Mouse (Mus musculus) megakaryocyte progenitor cell, adult 5-6 weeks (primary cell): Measurements from ENCODE around the gene Thsd7a. TPM values are rescaled to one million over a fixed set of nuclear protein-coding genes. Genes with fewer than 3 reads are reported as not detected.

Experiments used
- ATAC-seq: replicated peaks from 2 replicates; pipeline ENCODE4 v1.8.0; 2016; ENCODE audit warnings: mild to moderate bottlenecking, moderate TSS enrichment, inconsistent platforms; ENCODE audit not compliant: poor library complexity
- total RNA-seq, 2 experiments: library from RNA; stranded (forward) in 1 of 2; stranded (reverse) in 1 of 2; fragments of 157-497, 149-512 nt in 1 of 2; fragments of 200-1000 nt in 1 of 2; gene quantifications; 2 replicates each; pipeline versions ENCODE4 v1.2.3 to v1.2.4; 2015 to 2017

The Thsd7a gene
- total RNA-seq (2015) (not detected in 2 replicates), total RNA-seq (2017) (not detected in 2 replicates)

- ATAC-seq: peak; percentile 53
These were observed at the start of gene Thsd7a for GRCm38 (mm10) chr6:12748787-12749530. TSS of gene Thsd7a (minus strand) at chr6:12749410.

GRCm38 (mm10) chr6:12787129-12787528 lies 37.9 kb upstream of the Thsd7a start:
- no peak for ATAC-seq

- no peak for ATAC-seq
These were observed 37.3 kb upstream of the Thsd7a start for GRCm38 (mm10) chr6:12786378-12786982.

- ATAC-seq: no peak
These were observed 35.9 kb upstream of the Thsd7a start for GRCm38 (mm10) chr6:12784918-12785618.

DNA sequence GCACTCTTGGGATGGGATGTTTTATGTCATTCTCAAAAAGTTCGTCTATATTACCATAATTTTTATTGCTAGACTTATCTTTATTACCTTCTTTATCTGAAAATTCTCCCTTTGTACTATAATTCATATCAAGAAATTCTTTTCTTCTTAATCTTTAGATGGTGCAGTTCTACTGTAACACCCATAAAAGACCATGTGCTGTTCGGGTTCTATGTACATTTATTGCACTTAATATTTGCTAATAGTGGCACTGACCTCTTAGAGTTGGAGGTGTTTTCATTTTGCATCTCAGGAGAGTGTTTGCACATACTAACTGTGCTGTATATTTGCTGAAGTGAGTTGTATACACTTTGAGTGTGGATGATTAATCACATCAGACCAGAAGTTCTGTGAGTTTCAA lies 23.6 kb upstream of the Thsd7a start:
- ATAC-seq: no peak

- ATAC-seq: no peak
These were observed 16.0 kb upstream of the Thsd7a start for GRCm38 (mm10) chr6:12765191-12765590.

DNA sequence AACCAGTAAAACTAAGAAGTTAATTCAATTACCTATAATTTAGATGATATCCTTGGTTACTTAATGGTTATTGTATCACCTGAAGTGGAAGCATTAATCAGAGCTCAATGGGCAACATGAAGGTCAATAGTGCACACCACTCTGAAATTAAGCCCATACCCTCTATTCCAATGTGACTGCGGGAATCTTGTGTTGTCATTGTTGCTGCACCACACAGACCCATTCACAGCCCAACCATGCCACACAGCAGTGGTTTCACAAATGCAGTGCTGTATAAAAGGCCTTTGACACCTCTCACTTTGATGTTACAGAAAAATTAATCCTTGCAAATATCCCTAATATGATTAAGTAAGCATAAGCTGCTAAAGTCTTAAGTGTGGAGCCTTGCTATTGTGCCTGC lies 15.4 kb upstream of the Thsd7a start:
- ATAC-seq: no peak

DNA sequence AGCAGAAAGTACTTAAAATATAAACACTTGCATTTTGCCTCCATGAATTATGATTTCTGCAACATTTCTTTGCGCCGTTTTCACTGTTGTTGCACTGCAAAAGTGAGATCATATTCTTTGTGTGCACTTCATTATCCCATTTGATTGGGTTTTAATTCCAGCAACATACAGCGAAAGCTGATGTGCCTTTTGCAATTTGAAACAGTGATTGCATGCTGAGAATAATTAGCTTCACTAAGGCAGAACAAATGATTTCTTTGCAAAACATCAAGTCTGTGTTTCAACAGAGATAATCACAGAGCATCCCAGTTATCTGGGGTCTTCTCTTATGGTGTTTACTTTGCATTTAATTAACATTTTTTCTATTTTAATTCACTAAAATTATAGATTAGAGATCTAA lies 14.6 kb upstream of the Thsd7a start:
- ATAC-seq: no peak

DNA sequence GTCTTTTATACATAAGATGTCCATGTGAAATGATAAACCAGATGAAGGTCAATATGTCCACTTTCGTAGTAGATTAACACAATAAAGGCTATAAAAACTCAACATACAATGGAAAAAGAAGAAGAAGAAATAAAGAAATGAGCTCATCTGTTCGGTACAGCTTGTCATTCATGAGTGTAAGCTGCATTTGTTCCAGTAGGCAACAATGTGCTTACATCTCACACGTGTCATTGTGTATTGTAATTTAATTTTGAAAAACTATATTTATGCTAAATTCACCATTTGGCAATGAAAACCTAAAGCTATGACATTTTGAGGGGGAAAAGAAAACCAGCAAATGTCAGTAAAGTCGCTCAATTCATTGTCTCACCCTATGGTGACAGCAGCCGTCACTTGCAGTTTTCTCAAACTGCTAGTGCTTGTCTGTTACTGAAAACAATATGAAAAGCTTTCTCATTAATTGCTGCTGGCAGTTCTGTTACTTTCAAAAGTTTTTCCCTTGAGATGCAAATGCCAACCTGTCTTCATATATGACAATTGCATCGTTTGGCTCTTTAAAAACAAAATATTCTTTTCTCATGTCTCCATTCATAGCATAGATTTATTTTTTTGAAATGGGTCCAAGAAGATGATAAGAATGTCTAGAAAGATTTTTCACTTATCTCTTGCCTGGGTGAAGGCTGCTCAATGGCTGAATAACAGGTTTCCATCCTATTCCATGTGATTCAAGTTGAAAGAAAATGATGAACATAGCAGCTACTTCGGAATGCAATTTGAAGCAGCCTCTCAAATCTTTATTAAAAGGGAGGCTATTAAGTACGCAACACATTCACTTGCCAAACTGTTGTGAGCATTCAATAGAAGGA lies 10.4 kb upstream of the Thsd7a start:
- ATAC-seq: no peak

GRCm38 (mm10) chr6:12752297-12752696 lies 3.1 kb upstream of the Thsd7a start:
- no peak for ATAC-seq

DNA sequence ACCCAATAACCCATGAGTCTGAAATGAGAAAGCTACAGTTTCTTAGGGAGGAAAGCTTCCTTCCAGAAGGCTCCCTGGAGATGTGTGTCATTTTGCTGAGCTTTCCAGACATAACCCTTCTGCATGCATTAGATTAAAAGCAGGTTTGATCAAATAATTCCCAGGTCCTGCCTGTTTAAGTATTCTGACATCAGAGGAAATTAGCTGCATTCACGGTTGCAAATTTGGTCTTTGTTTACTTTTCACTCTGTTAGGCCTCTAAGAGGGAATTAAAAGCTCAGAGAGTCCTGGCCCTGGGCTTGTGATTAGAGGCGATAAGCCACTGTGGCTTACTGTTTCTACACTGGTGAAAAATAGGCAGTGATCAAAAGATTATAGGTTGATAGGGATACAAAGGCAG lies 1.2 kb upstream of the Thsd7a start:
- ATAC-seq: no peak

- no peak for ATAC-seq
These were observed 461 bp upstream of the Thsd7a start for GRCm38 (mm10) chr6:12749531-12750210.

- ATAC-seq: no peak
These were observed 790 bp downstream of the Thsd7a start for GRCm38 (mm10) chr6:12748454-12748786.

DNA sequence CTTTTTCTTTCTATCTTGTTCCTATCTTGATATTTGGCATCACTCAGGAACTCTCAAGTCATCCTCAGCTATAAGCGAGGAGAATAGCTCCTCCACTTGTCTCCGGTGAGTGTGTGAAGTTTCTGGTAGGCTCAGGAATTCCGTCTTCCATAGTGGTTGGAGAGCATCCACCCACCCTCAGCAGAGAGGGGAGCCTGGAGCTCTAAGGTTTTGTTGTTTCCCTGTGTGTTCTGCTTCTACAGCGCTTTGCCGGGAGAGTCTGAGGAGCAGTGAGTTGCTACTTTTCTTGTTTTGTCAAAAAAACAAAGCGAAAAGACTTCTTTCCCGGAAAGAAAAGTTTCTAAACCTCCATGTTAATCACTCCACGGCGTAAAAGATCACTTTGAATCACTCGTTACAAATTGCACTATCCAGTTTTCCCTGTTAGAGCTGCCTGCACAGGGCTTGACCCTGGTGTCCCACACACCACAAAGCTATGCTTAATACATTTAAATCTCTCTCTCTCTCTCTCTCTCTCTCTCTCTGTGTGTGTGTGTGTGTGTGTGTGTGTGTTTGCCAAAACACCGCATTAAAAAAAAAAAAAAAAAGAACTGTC lies 1.3 kb downstream of the Thsd7a start:
- no peak for ATAC-seq

GRCm38 (mm10) chr6:12742791-12743190 lies 6.4 kb downstream of the Thsd7a start:
- ATAC-seq: no peak

GRCm38 (mm10) chr6:12733924-12734323 lies 15.3 kb downstream of the Thsd7a start:
- no peak for ATAC-seq

DNA sequence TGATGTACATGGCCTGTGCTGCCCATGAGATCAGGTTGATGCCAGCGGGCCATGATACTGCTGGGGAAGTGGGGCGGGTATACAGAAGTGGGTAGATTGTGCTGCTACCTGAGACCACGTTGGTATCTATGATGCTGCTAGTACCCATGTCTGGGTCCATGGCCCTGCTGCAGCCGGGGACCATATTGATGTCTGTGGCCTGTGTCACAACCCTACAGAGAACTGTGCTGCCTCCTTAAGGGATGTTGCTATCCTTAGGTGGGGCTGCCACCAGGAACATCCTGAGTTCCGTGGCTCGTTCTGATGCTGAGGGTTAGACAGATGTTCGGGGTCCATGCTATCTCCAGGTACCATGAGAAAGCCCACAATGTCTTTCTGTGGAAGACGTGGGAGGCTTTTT lies 33.1 kb downstream of the Thsd7a start:
- ATAC-seq: no peak

DNA sequence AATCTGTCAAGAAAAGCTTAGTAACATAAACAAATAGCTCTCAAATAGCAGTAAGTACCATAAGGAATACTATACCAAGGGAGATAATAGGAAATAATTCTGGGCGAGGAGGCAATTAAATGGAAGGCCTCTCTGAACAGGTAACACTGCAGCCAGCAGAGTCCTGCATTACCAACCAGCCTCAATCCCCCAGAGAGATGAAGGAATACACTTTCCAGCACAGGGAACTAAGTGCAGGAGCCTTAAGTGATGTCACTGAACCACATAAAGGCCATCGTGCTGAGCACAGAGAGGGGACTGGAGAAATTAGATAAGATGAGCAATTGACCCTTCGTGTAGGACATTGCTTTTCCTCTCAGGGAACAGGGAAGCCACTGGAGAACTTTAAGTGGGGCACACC lies 36.6 kb downstream of the Thsd7a start:
- no peak for ATAC-seq

GRCm38 (mm10) chr6:12702925-12703324 lies 46.3 kb downstream of the Thsd7a start:
- peak; percentile 54; the same call in 1 of the 2 replicates for ATAC-seq

DNA sequence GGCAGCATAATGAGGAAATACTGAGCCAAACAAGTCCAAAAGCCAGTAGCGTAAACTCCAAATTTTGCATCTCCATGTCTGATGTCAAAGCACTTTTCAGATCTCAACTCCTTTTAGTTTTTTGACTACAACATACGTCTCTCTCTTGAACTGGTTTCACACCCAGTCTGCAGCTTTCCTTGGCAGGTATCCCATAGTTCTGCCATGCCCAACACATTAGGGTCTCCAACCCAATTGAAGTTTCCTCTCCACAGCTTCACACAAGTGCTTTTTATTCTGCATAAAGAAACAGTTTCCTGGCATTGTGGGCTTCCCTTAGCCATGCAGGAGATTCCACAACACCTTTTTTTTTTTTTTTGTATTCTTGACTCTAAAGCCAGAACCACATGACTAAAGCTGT lies 50.1 kb downstream of the Thsd7a start:
- ATAC-seq: no peak
